Mouse (Mus musculus) monocyte, adult 5-6 weeks (primary cell): ENCODE results near the gene Nat8. TPM values are rescaled to one million over a fixed set of nuclear protein-coding genes. Genes with fewer than 3 reads are reported as not detected.
"Not testable (repeated sequence)": the region's sequence is repeated elsewhere in the genome, so short reads cannot be mapped to it uniquely, and the experiment has no call there.

Source experiments
- ATAC-seq: fragments of 153-309, 156-312 bp; replicated peaks from 2 replicates; pipeline ENCODE4 v1.8.0; 2017; ENCODE audit warnings: mild to moderate bottlenecking; ENCODE audit not compliant: low TSS enrichment, insufficient number of reproducible peaks, severe bottlenecking, poor library complexity, low FRiP score
- total RNA-seq: library from RNA; stranded (forward); fragments of 200-1000, 200-491, 200-594 nt; gene quantifications from 3 replicates; pipeline ENCODE4 v1.2.3, GENCODE M21; 2017

Nat8 gene
- total RNA-seq, 1 experiment from 2014 or later, result not detected

- ATAC-seq, result no peak
Observed at GRCm38 (mm10) chr6:85838674-85839073, 6.8 kb upstream of the Nat8 start.

- ATAC-seq, result not testable (repeated sequence)
Observed at GRCm38 (mm10) chr6:85837307-85837706, 5.4 kb upstream of the Nat8 start.

- ATAC-seq, result not testable (repeated sequence)
Observed at GRCm38 (mm10) chr6:85836827-85837226, 4.9 kb upstream of the Nat8 start.

- not testable (repeated sequence) for ATAC-seq
Observed at GRCm38 (mm10) chr6:85836098-85836497, 4.2 kb upstream of the Nat8 start.

- not testable (repeated sequence) for ATAC-seq
Observed at GRCm38 (mm10) chr6:85835104-85835503, 3.2 kb upstream of the Nat8 start.

- ATAC-seq, result not testable (repeated sequence)
Observed at GRCm38 (mm10) chr6:85834504-85835100, 2.7 kb upstream of the Nat8 start.

- no peak for ATAC-seq
Observed at GRCm38 (mm10) chr6:85829462-85829861, 2.4 kb downstream of the Nat8 start.

GRCm38 (mm10) chr6:85825886-85826285 is 6.0 kb downstream of the Nat8 start:
- ATAC-seq, result no peak

GRCm38 (mm10) chr6:85823382-85824090 is 8.3 kb downstream of the Nat8 start:
- no peak for ATAC-seq

GRCm38 (mm10) chr6:85822286-85822685 is 9.6 kb downstream of the Nat8 start:
- ATAC-seq, result no peak

- ATAC-seq, result no peak
Observed at GRCm38 (mm10) chr6:85820837-85821236, 11.0 kb downstream of the Nat8 start, which contains the start of the genes Nat8f6 and Nat8f5. Gene Nat8f6 (minus strand): TSS chr6:85820954. Gene Nat8f5 (minus strand): TSS chr6:85820972.

GRCm38 (mm10) chr6:85818338-85818737 is 13.5 kb downstream of the Nat8 start:
- ATAC-seq, result no peak

- no peak for ATAC-seq
Observed at GRCm38 (mm10) chr6:85813339-85813738, 18.5 kb downstream of the Nat8 start.

- ATAC-seq, result not testable (repeated sequence)
Observed at GRCm38 (mm10) chr6:85810942-85811537, 20.8 kb downstream of the Nat8 start.

- ATAC-seq, result not testable (repeated sequence)
Observed at GRCm38 (mm10) chr6:85810514-85810913, 21.4 kb downstream of the Nat8 start.

- ATAC-seq, result not testable (repeated sequence)
Observed at GRCm38 (mm10) chr6:85809784-85810183, 22.1 kb downstream of the Nat8 start.

GRCm38 (mm10) chr6:85803180-85803579 is 28.7 kb downstream of the Nat8 start:
- ATAC-seq, result not testable (repeated sequence)
